Mouse (Mus musculus): ENCODE results near the gene Tdp2.

- TF ChIP-seq GABPA (IDR thresholded peaks at IDR 0.05; ENCODE audit: low read depth, low read length) (no peak), JUND (IDR thresholded peaks at IDR 0.05; ENCODE audit: low read depth, low read length) (no peak), MYC (IDR thresholded peaks at IDR 0.05; ENCODE audit: low read depth, low read length) (no peak), SIN3A (IDR thresholded peaks at IDR 0.05; ENCODE audit: low read length) (no peak), HCFC1 (IDR thresholded peaks at IDR 0.05; ENCODE audit: low read depth, low read length) (no peak), CTCF (IDR thresholded peaks at IDR 0.05 in 2 of 3, conservative IDR thresholded peaks at IDR 0.05 in 1 of 3; ENCODE audit: control insufficient read depth in 1 of 3, insufficient read depth in 1 of 3, low read depth in 2 of 3, low read length in 3 of 3, poor library complexity in 1 of 3, severe bottlenecking in 1 of 3) (no peak), ZNF384 (IDR thresholded peaks at IDR 0.05; ENCODE audit: low read depth, low read length) (no peak), POLR2A (IDR thresholded peaks at IDR 0.05; ENCODE audit: control insufficient read depth in 1 of 2, insufficient read depth in 1 of 2, low read depth in 1 of 2, low read length in 2 of 2, poor library complexity in 1 of 2) (no peak), MAZ (IDR thresholded peaks at IDR 0.05; ENCODE audit: low read depth, low read length) (no peak), EP300 (IDR thresholded peaks at IDR 0.05; ENCODE audit: low read depth in 1 of 2, low read length in 2 of 2) (no peak), TAL1 (IDR thresholded peaks at IDR 0.05; ENCODE audit: low read length) (no peak)
Observed at GRCm38 (mm10) chr13:24814616-24815015, 16.9 kb upstream of the Tdp2 start.
